Mouse (Mus musculus): ENCODE results near the gene Zdhhc24.

DNA sequence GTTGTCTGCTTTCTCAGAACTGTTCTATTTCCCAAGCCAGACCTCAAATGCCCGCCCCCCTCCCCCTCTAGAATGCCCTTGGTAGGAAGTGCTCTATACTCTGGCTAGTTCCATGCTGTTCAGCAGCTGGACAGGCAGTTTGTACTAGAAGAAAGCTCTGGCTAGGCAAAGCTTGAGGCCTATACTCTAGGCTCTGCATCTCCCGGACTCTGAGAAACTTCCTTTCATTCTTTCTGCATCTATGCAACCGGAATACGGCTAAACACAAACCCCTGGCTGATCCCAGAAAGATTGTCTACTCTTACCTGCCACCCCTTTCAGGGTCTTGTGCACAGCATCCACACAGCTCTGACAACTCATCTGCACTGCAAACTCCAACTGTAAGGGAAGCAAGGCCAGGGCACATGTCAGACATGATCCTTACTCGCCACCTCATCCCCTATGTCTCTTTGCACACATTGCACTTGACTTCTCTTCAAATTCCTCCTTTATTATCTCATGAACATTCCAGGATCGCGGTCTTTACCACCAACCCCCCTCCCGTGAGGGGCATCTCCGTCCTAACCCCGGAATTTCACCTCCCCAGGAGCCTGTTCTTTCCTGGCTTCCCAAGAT lies 39.8 kb upstream of the Zdhhc24 start:
- TF ChIP-seq CTCF (IDR thresholded peaks at IDR 0.05; ENCODE audit: insufficient read depth, low read length) (no peak), POLR2A (IDR thresholded peaks at IDR 0.05; ENCODE audit: borderline replicate concordance, extremely low read depth, low read depth, low read length) (no peak)
